Mouse (Mus musculus) kidney, embryonic 14.5 days (tissue): Measurements from ENCODE around the gene Eaf2. TPM values are rescaled to one million over a fixed set of nuclear protein-coding genes. Genes with fewer than 3 reads are reported as not detected.

Source experiments
- ATAC-seq: fragments of 200-750 bp; cut with Nextera tagmentation; 2 replicates; pipeline ENCODE4 v1.8.0; 2017; ENCODE audit warnings: moderate number of reproducible peaks, mild to moderate bottlenecking, moderate TSS enrichment, moderate library complexity; ENCODE audit not compliant: low FRiP score, low TSS enrichment
- H3K27ac ChIP-seq: fragments of 300-500 bp; sonication (generic); 2 replicates; pipeline ENCODE4 v1.5.1; 2014; ENCODE audit warnings: low read depth, mild to moderate bottlenecking, low read length, moderate library complexity, mixed read lengths
- H3K27me3 ChIP-seq: fragments of 300-500 bp; sonication (generic); 2 replicates; pipeline ENCODE4 v1.6.1; 2014; ENCODE audit warnings: mild to moderate bottlenecking, low read length; ENCODE audit not compliant: control insufficient read depth, insufficient read depth
- H3K36me3 ChIP-seq: fragments of 300-500 bp; sonication (generic); 2 replicates; pipeline ENCODE4 v1.6.1; 2014; ENCODE audit warnings: low read length, mixed read lengths; ENCODE audit not compliant: control insufficient read depth, insufficient read depth
- H3K4me1 ChIP-seq: fragments of 300-500 bp; sonication (generic); 2 replicates; pipeline ENCODE4 v1.6.1; 2014; ENCODE audit warnings: low read length, mixed read lengths; ENCODE audit not compliant: control insufficient read depth, insufficient read depth
- H3K4me2 ChIP-seq: fragments of 300-500 bp; sonication (generic); replicated peaks from 2 replicates; pipeline ENCODE4 v1.6.1; 2014; ENCODE audit warnings: low read depth, mild to moderate bottlenecking, low read length
- H3K4me3 ChIP-seq: fragments of 300-500 bp; sonication (generic); 2 replicates; pipeline ENCODE4 v1.5.1; 2014; ENCODE audit warnings: mild to moderate bottlenecking, low read length
- H3K9ac ChIP-seq: fragments of 300-500 bp; sonication (generic); 2 replicates; pipeline ENCODE4 v1.6.1; 2014; ENCODE audit warnings: low read depth, mild to moderate bottlenecking, low read length, moderate library complexity
- H3K9me3 ChIP-seq: fragments of 300-500 bp; sonication (generic); 2 replicates; pipeline ENCODE4 v1.6.1; 2016; ENCODE audit warnings: low read length; ENCODE audit not compliant: control insufficient read depth
- WGBS: fragments of 180-500 bp; shearing (Covaris S2); extraction: QIAGEN DNeasy Blood & Tissue Kit; methylation state at CpG from one replicate; pipeline ENCODE4 v1.1.7; 2014; 5-methylcytosine and 5-hydroxymethylcytosine counted together
- microRNA-seq: library from miRNA; unstranded; fragments of <30 nt; microRNA quantifications from one replicate; pipeline ENCODE4, GENCODE M21; 2016
- polyA plus RNA-seq: library from polyadenylated mRNA; unstranded; fragments of >200 nt; fragmentation: Nextera tagmentation; extraction: Ambion mirVana; gene quantifications from 2 replicates; pipeline ENCODE4 v1.2.1, GENCODE M21; 2014

Eaf2 gene
- polyA plus RNA-seq, 1 experiment from 2014 or later = 7.6 TPM

GRCm38 (mm10) chr16:36770830-36771229 lies 104.0 kb downstream of the Eaf2 start:
- WGBS = 66% methylated on average over 4 of the region's 4 CpGs

GRCm38 (mm10) chr16:36770191-36770771 lies 104.5 kb downstream of the Eaf2 start:
- Histone ChIP-seq H3K36me3 (no peaks in the 10 kb centered on the region), H3K9me3 (no peaks in the 10 kb centered on the region), H3K9ac (no peak overlapping the region), H3K27me3 (no peaks in the 10 kb centered on the region), H3K27ac (no peak overlapping the region), H3K4me2 (no peak overlapping the region), H3K4me3 (no peak overlapping the region), H3K4me1 (no peaks in the 10 kb centered on the region)
- WGBS = 83% methylated on average over 8 of the region's 13 CpGs
- ATAC-seq = no peak

More at GRCm38 (mm10) chr16:36770830-36771229, 104.0 kb downstream of the Eaf2 start:
- H3K9ac ChIP-seq = no peak overlapping the region
- H3K36me3 ChIP-seq = no peaks in the 10 kb centered on the region
- no peak overlapping the region for H3K4me3 ChIP-seq
- H3K27ac ChIP-seq = no peak overlapping the region
- H3K9me3 ChIP-seq = no peaks in the 10 kb centered on the region
- no peaks in the 10 kb centered on the region for H3K27me3 ChIP-seq
- no peak overlapping the region for H3K4me2 ChIP-seq
- H3K4me1 ChIP-seq = no peaks in the 10 kb centered on the region
- ATAC-seq = no peak

- H3K4me1 ChIP-seq = no peaks in the 10 kb centered on the region
- 85% methylated on average over 3 of the region's 3 CpGs for WGBS
- H3K9me3 ChIP-seq = no peaks in the 10 kb centered on the region
- H3K9ac ChIP-seq = no peak overlapping the region
- ATAC-seq = no peak
- H3K27me3 ChIP-seq = no peaks in the 10 kb centered on the region
- H3K4me3 ChIP-seq = no peak overlapping the region
- no peaks in the 10 kb centered on the region for H3K36me3 ChIP-seq
- H3K27ac ChIP-seq = no peak overlapping the region
- no peak overlapping the region for H3K4me2 ChIP-seq
These were observed 122.8 kb downstream of the Eaf2 start for GRCm38 (mm10) chr16:36751979-36752378.

- WGBS = 56% methylated on average over 2 of the region's 2 CpGs
- Histone ChIP-seq H3K36me3 (no peaks in the 10 kb centered on the region), H3K27ac (no peak overlapping the region), H3K9ac (no peak overlapping the region), H3K4me1 (no peaks in the 10 kb centered on the region), H3K4me3 (no peak overlapping the region), H3K4me2 (no peak overlapping the region), H3K27me3 (no peaks in the 10 kb centered on the region), H3K9me3 (no peaks in the 10 kb centered on the region)
- ATAC-seq = no peak
These were observed 127.0 kb downstream of the Eaf2 start for GRCm38 (mm10) chr16:36747767-36748166.

GRCm38 (mm10) chr16:36747068-36747467 lies 127.7 kb downstream of the Eaf2 start:
- no peak overlapping the region for H3K9ac ChIP-seq
- H3K27me3 ChIP-seq = no peaks in the 10 kb centered on the region
- no peak overlapping the region for H3K4me2 ChIP-seq
- H3K9me3 ChIP-seq = no peaks in the 10 kb centered on the region
- no peaks in the 10 kb centered on the region for H3K36me3 ChIP-seq
- WGBS = 82% methylated on average over 4 of the region's 4 CpGs
- H3K27ac ChIP-seq = no peak overlapping the region
- H3K4me3 ChIP-seq = no peak overlapping the region
- H3K4me1 ChIP-seq = no peaks in the 10 kb centered on the region
- no peak for ATAC-seq

GRCm38 (mm10) chr16:36743580-36743979 lies 131.2 kb downstream of the Eaf2 start:
- H3K4me2 ChIP-seq = no peak overlapping the region
- ATAC-seq = no peak
- H3K36me3 ChIP-seq = no peaks in the 10 kb centered on the region
- no peaks in the 10 kb centered on the region for H3K27me3 ChIP-seq
- H3K27ac ChIP-seq = no peak overlapping the region
- no peaks in the 10 kb centered on the region for H3K9me3 ChIP-seq
- 91% methylated on average over 8 of the region's 8 CpGs for WGBS
- H3K4me1 ChIP-seq = no peaks in the 10 kb centered on the region
- H3K9ac ChIP-seq = no peak overlapping the region
- no peak overlapping the region for H3K4me3 ChIP-seq

Small RNA genes within 50 kb of the gene (microRNA-seq; reads per million reads assigned to microRNA genes)
- not detected for gene Gm22617

Other genes with a start within 250 kb of the Eaf2 start
- gene Cd86, start 208.9 kb downstream of the Eaf2 start, polyA plus RNA-seq = 1.2 and 1.4 TPM in 2 replicates
- 2.7 and 4.6 TPM in 2 replicates for gene Ildr1, start 181.0 kb downstream of the Eaf2 start, polyA plus RNA-seq
- 5.5 and 12.3 TPM in 2 replicates for gene Slc15a2, start 90.0 kb downstream of the Eaf2 start, polyA plus RNA-seq
- gene Iqcb1, start 46.6 kb downstream of the Eaf2 start, polyA plus RNA-seq = 40.0 and 45.5 TPM in 2 replicates
- 104 and 116 TPM in 2 replicates for gene Golgb1, start 137 bp upstream of the Eaf2 start, polyA plus RNA-seq
- 2.2 and 2.3 TPM in 2 replicates for gene Hcls1, start 60.0 kb upstream of the Eaf2 start, polyA plus RNA-seq
- gene Fbxo40, start 115.5 kb upstream of the Eaf2 start, polyA plus RNA-seq = 0.24 and 1.2 TPM in 2 replicates
- gene Polq, start 136.8 kb upstream of the Eaf2 start, polyA plus RNA-seq = 9.9 and 11.4 TPM in 2 replicates